Mouse (Mus musculus) CH12.LX (cell line): ENCODE results near the gene Etl4. TPM values are rescaled to one million over a fixed set of nuclear protein-coding genes. Genes with fewer than 3 reads are reported as not detected.

Experiments used
- DNase-seq: peaks from one replicate; pipeline ENCODE4 v3.0.0-alpha.2; 2013; ENCODE audit errors: extremely low read depth
- H3K27ac ChIP-seq: 2 replicates; pipeline ENCODE4 v1.5.1; 2012; ENCODE audit warnings: low read depth, mild to moderate bottlenecking, control low read depth, moderate library complexity; ENCODE audit not compliant: insufficient read depth
- H3K27me3 ChIP-seq: replicated peaks from 2 replicates; pipeline ENCODE3; 2012; ENCODE audit warnings: inconsistent platforms
- H3K36me3 ChIP-seq, 2 experiments: replicated peaks in 1 of 2; 2 replicates each; pipeline versions ENCODE3 to v1.6.1; 2012; ENCODE audit warnings: inconsistent platforms in 1 of 2, low read length in 1 of 2, mild to moderate bottlenecking in 1 of 2, mixed read lengths in 1 of 2, moderate library complexity in 1 of 2; ENCODE audit not compliant: control insufficient read depth in 1 of 2, insufficient read depth in 1 of 2
- H3K4me1 ChIP-seq, 2 experiments: 2 replicates each; pipeline ENCODE4 v1.6.1; 2012; ENCODE audit warnings: inconsistent platforms in 1 of 2, moderate library complexity in 1 of 2; ENCODE audit not compliant: insufficient read depth in 2 of 2, control insufficient read depth in 1 of 2
- H3K4me2 ChIP-seq: 2 replicates; pipeline ENCODE4 v1.6.1; 2012; ENCODE audit warnings: low read depth, mild to moderate bottlenecking, control low read depth; ENCODE audit not compliant: poor library complexity, insufficient read depth, severe bottlenecking
- H3K4me3 ChIP-seq, 3 experiments: fragments of 150-350 bp in 1 of 3; sonication (generic) in 1 of 3; replicated peaks in 1 of 3; 2 replicates each; pipeline versions ENCODE3 to v1.5.1; 2011 to 2012; ENCODE audit warnings: low read depth in 2 of 3, low read length in 2 of 3, mild to moderate bottlenecking in 2 of 3, moderate library complexity in 2 of 3, control low read depth in 1 of 3, improper control_type of control experiment in 1 of 3, inconsistent platforms in 1 of 3, mixed read lengths in 1 of 3; ENCODE audit not compliant: poor library complexity in 1 of 3
- H3K79me2 ChIP-seq: replicated peaks from 2 replicates; pipeline ENCODE4 v1.6.1; 2012; ENCODE audit warnings: mild to moderate bottlenecking, moderate library complexity; ENCODE audit not compliant: control insufficient read depth, poor library complexity, insufficient read depth, severe bottlenecking; ENCODE audit errors: extremely low read depth
- H3K9ac ChIP-seq: 2 replicates; pipeline ENCODE4 v1.6.1; 2012; ENCODE audit warnings: low read depth, mild to moderate bottlenecking, control low read depth, moderate library complexity; ENCODE audit not compliant: insufficient read depth
- H3K9me3 ChIP-seq: replicated peaks from 2 replicates; pipeline ENCODE3; 2012; ENCODE audit warnings: low read length, inconsistent platforms, mixed read lengths
- BHLHE40 ChIP-seq: IDR thresholded peaks from 2 replicates; pipeline ENCODE4 v1.6.1; 2011; ENCODE audit warnings: mild to moderate bottlenecking, low read depth, low read length, improper control_type of control experiment
- CHD1 ChIP-seq: IDR thresholded peaks from 2 replicates; pipeline ENCODE4 v1.6.1; 2012; ENCODE audit warnings: low read depth, low read length, improper control_type of control experiment, inconsistent platforms
- CHD2 ChIP-seq: IDR thresholded peaks from 2 replicates; pipeline ENCODE4 v1.6.1; 2011; ENCODE audit warnings: low read length, improper control_type of control experiment
- EP300 ChIP-seq: IDR thresholded peaks from 2 replicates; pipeline ENCODE4 v1.6.1; 2011; ENCODE audit warnings: low read length, improper control_type of control experiment
- ETS1 ChIP-seq: conservative IDR thresholded peaks from 2 replicates; pipeline ENCODE4 v1.6.1; 2012; ENCODE audit warnings: low read depth, mild to moderate bottlenecking, inconsistent platforms, low read length, improper control_type of control experiment, moderate library complexity
- GABPA ChIP-seq: IDR thresholded peaks from 2 replicates; pipeline ENCODE4 v1.6.1; 2012; ENCODE audit warnings: low read depth, low read length, improper control_type of control experiment, inconsistent platforms; ENCODE audit not compliant: insufficient replicate concordance
- IRF4 ChIP-seq: IDR thresholded peaks from 2 replicates; pipeline ENCODE4 v1.6.1; 2014; ENCODE audit warnings: low read depth, mild to moderate bottlenecking, inconsistent platforms, low read length, improper control_type of control experiment
- JUN ChIP-seq: IDR thresholded peaks from 2 replicates; pipeline ENCODE4 v1.6.1; 2011; ENCODE audit warnings: low read depth, mild to moderate bottlenecking, low read length, improper control_type of control experiment, moderate library complexity; ENCODE audit not compliant: insufficient read depth
- MAFK ChIP-seq: IDR thresholded peaks from 2 replicates; pipeline ENCODE4 v1.6.1; 2011; ENCODE audit warnings: low read length, improper control_type of control experiment; ENCODE audit not compliant: insufficient replicate concordance
- MAX ChIP-seq: IDR thresholded peaks from 2 replicates; pipeline ENCODE4 v1.6.1; 2011; ENCODE audit warnings: low read length, improper control_type of control experiment
- MAZ ChIP-seq: IDR thresholded peaks from 2 replicates; pipeline ENCODE4 v1.6.1; 2012; ENCODE audit warnings: low read depth, mild to moderate bottlenecking, inconsistent platforms, low read length, improper control_type of control experiment, moderate library complexity
- MEF2A ChIP-seq: IDR thresholded peaks from 2 replicates; pipeline ENCODE4 v1.6.1; 2014; ENCODE audit warnings: low read depth, mild to moderate bottlenecking, inconsistent platforms, low read length, improper control_type of control experiment, borderline replicate concordance
- MXI1 ChIP-seq: IDR thresholded peaks from 2 replicates; pipeline ENCODE4 v1.6.1; 2011; ENCODE audit warnings: mild to moderate bottlenecking, low read depth, low read length, improper control_type of control experiment
- NELFE ChIP-seq: IDR thresholded peaks from 2 replicates; pipeline ENCODE4 v1.6.1; 2011; ENCODE audit warnings: low read depth, low read length, improper control_type of control experiment
- POLR2AphosphoS2 ChIP-seq: IDR thresholded peaks from 2 replicates; pipeline ENCODE4 v1.6.1; 2011; ENCODE audit warnings: low read depth, low read length, improper control_type of control experiment
- RAD21 ChIP-seq: IDR thresholded peaks from 2 replicates; pipeline ENCODE4 v1.6.1; 2011; ENCODE audit warnings: low read depth, mild to moderate bottlenecking, low read length, improper control_type of control experiment, moderate library complexity
- RCOR1 ChIP-seq: conservative IDR thresholded peaks from 2 replicates; pipeline ENCODE4 v1.6.1; 2012; ENCODE audit warnings: low read depth, mild to moderate bottlenecking, inconsistent platforms, low read length, improper control_type of control experiment
- SMC3 ChIP-seq: IDR thresholded peaks from 2 replicates; pipeline ENCODE4 v1.6.1; 2011; ENCODE audit warnings: low read depth, low read length, improper control_type of control experiment
- TBP ChIP-seq: conservative IDR thresholded peaks from 2 replicates; pipeline ENCODE4 v1.6.1; 2011; ENCODE audit warnings: low read depth, low read length, improper control_type of control experiment
- TCF12 ChIP-seq: IDR thresholded peaks from 2 replicates; pipeline ENCODE4 v1.6.1; 2014; ENCODE audit warnings: low read depth, mild to moderate bottlenecking, inconsistent platforms, low read length, improper control_type of control experiment
- UBTF ChIP-seq: IDR thresholded peaks from 2 replicates; pipeline ENCODE4 v1.6.1; 2012; ENCODE audit warnings: low read depth, mild to moderate bottlenecking, inconsistent platforms, low read length, improper control_type of control experiment, moderate library complexity
- USF1 ChIP-seq: IDR thresholded peaks from 2 replicates; pipeline ENCODE4 v1.6.1; 2014; ENCODE audit warnings: low read depth, mild to moderate bottlenecking, inconsistent platforms, low read length, improper control_type of control experiment
- USF2 ChIP-seq: conservative IDR thresholded peaks from 2 replicates; pipeline ENCODE4 v1.6.1; 2011; ENCODE audit warnings: low read depth, low read length, improper control_type of control experiment
- ZC3H11A ChIP-seq: IDR thresholded peaks from 2 replicates; pipeline ENCODE4 v1.6.1; 2012; ENCODE audit warnings: low read depth, mild to moderate bottlenecking, inconsistent platforms, low read length, improper control_type of control experiment
- ZKSCAN1 ChIP-seq: IDR thresholded peaks from 2 replicates; pipeline ENCODE4 v1.6.1; 2012; ENCODE audit warnings: low read depth, inconsistent platforms, low read length, improper control_type of control experiment, borderline replicate concordance
- ZMIZ1 ChIP-seq: IDR thresholded peaks from 2 replicates; pipeline ENCODE4 v1.6.1; 2012; ENCODE audit warnings: low read depth, mild to moderate bottlenecking, inconsistent platforms, low read length, improper control_type of control experiment
- ZNF384 ChIP-seq: IDR thresholded peaks from 2 replicates; pipeline ENCODE4 v1.6.1; 2012; ENCODE audit warnings: low read depth, low read length, improper control_type of control experiment, inconsistent platforms
- dilution Hi-C: fragments of 300-500 bp; cut with MboI; formaldehyde crosslinking; loops from 2 replicates; pipeline ENCODE4 v1.14.3; 2020; ENCODE audit warnings: low sequenced_read_pairs; ENCODE audit not compliant: extremely low pct_unique_long_range_greater_than_20kb, extremely low pct_ligation_motif_present
- in situ Hi-C: fragments of 300-500 bp; cut with MboI; formaldehyde crosslinking; loops from 3 replicates; pipeline ENCODE4 v1.14.3; 2019; ENCODE audit warnings: low sequenced_read_pairs, low pct_ligation_motif_present, low pct_unique_long_range_greater_than_20kb, mixed read lengths
- polyA plus RNA-seq: library from polyadenylated mRNA; unstranded; fragments of >175 nt; gene quantifications from 2 replicates; pipeline ENCODE4 v1.2.1, GENCODE M21; 2012; ENCODE audit warnings: low read depth; ENCODE audit not compliant: insufficient read length
- total RNA-seq, 2 experiments: library from RNA; depleted of rRNA; stranded (reverse); fragments of 300-350 nt in 1 of 2; fragments of >200 nt in 1 of 2; gene quantifications; 2 replicates each; pipeline ENCODE4 v1.2.3; 2012 to 2014

The Etl4 gene
- total and polyA plus RNA-seq, 3 experiments: 7.2 to 18.6 (median 11.7) TPM

GRCm38 (mm10) chr2:20710589-20710988 is 801.0 kb downstream of the Etl4 start (continued):
- TF ChIP-seq ZMIZ1: no peak
- no peak for TF ChIP-seq MAZ
- no peak for TF ChIP-seq SMC3
- TF ChIP-seq MAFK: no peak
- TF ChIP-seq RAD21: no peak
- no peak for TF ChIP-seq NELFE
- TF ChIP-seq ZKSCAN1: no peak
- no peak for TF ChIP-seq USF2
- TF ChIP-seq, all 38 proteins: peak for 14

- H3K36me3 ChIP-seq: peaks cover 2 to 27% of the 10 kb centered on the region in 2 experiments
- H3K27ac ChIP-seq: no peak overlapping the region
- no peak overlapping the region for H3K9ac ChIP-seq
- H3K4me3 ChIP-seq: no peak overlapping the region
- dilution Hi-C loops: no loop called here
- TF ChIP-seq EP300 (0 out of 2 replicates have a peak, but pooled peaks have one; percentile 21), ZMIZ1 (no peak), MEF2A (peak; percentile 78), UBTF (no peak)
- TF ChIP-seq, all 38 proteins: peak for 2
- in situ Hi-C loops: no loop called here
- DNase-seq: no peak
- no peaks in the 10 kb centered on the region for H3K27me3 ChIP-seq
- no peaks in the 10 kb centered on the region for H3K79me2 ChIP-seq
- 0 out of 2 replicates have a peak overlapping the region, but pooled peaks have one; percentile 18 for H3K4me2 ChIP-seq
- H3K4me1 ChIP-seq: peaks cover 13 to 22% of the 10 kb centered on the region in 2 experiments
- no peaks in the 10 kb centered on the region for H3K9me3 ChIP-seq
These were observed 801.4 kb downstream of the Etl4 start for GRCm38 (mm10) chr2:20711024-20711423.

- dilution Hi-C loops: no loop called here
- Histone ChIP-seq H3K4me2 (no peak overlapping the region), H3K4me3 (no peak overlapping the region)
- TF ChIP-seq USF1 (no peak), ZNF384 (no peak), ETS1 (no peak), GABPA (no peak), JUN (no peak), ZC3H11A (no peak), TBP (no peak), IRF4 (no peak), CHD1 (no peak), NELFE (no peak), MAX (no peak), POLR2AphosphoS2 (no peak), RCOR1 (no peak), BHLHE40 (no peak), MXI1 (no peak), CHD2 (no peak), RAD21 (no peak), UBTF (no peak), TCF12 (no peak)
- TF ChIP-seq, all 38 proteins: peak for 0
- Histone ChIP-seq H3K9me3 (no peaks in the 10 kb centered on the region), H3K9ac (no peak overlapping the region), H3K79me2 (no peaks in the 10 kb centered on the region; the same call in 1 of the 2 replicates), H3K27me3 (no peaks in the 10 kb centered on the region), H3K36me3 (peaks cover 3 to 13% of the 10 kb centered on the region in 2 experiments), H3K4me1 (peaks cover 10 to 31% of the 10 kb centered on the region in 2 experiments), H3K27ac (no peak overlapping the region)
- in situ Hi-C loops: no loop called here
- no peak for DNase-seq
These were observed 809.5 kb downstream of the Etl4 start for GRCm38 (mm10) chr2:20719105-20719504.
